Mouse (Mus musculus) C2C12 (cell line): ENCODE measurements around the gene Olfr148.

ENCODE experiments used
- CTCF ChIP-seq: IDR thresholded peaks from one replicate; pipeline ENCODE4 v1.5.1; 2011; ENCODE audit not compliant: control insufficient read depth, insufficient read depth, insufficient read length
- FOSL1 ChIP-seq: IDR thresholded peaks from one replicate; pipeline ENCODE4 v1.8.0; 2011; ENCODE audit warnings: mild to moderate bottlenecking, low read length; ENCODE audit not compliant: poor library complexity, insufficient read depth, severe bottlenecking
- MYOD1 ChIP-seq: IDR thresholded peaks from one replicate; pipeline ENCODE4 v1.6.1; 2011; ENCODE audit warnings: low read depth; ENCODE audit not compliant: control insufficient read depth, insufficient read length
- MYOG ChIP-seq: IDR thresholded peaks from one replicate; pipeline ENCODE4 v1.6.1; 2011; ENCODE audit not compliant: control insufficient read depth, insufficient read length; ENCODE audit errors: extremely low read depth
- USF1 ChIP-seq: IDR thresholded peaks from one replicate; pipeline ENCODE4 v1.6.1; 2011; ENCODE audit warnings: low read depth, mild to moderate bottlenecking, control low read depth, moderate library complexity

DNA sequence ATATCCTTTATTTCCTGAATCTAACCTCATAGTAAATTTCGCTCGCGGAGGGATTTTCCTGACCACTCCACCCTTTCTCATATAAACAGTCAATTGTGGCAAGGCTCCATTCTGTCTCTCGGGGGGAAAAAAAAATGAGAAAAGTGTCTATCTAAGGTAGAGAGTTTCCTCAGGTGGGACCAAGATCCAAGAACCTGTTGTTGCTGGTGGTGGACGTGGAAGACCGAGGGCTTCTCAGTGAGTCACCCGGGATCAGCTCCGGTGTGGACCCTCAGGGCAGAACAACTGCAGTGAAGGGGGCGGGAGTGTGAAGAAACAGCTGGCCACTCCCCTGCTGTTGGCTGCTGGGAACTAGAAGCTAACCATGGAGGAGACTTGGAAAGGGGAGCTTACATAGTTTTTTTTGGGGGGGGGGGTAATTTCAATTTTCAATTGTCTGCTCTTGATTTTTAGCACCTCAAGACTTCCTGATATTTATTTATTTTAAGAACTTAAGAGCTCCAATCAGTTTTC is 7.1 kb upstream of the Olfr148 start:
- TF ChIP-seq CTCF (no peak), MYOG (no peak), FOSL1 (no peak), USF1 (no peak), MYOD1 (no peak)
